In the genomic region with DNA sequence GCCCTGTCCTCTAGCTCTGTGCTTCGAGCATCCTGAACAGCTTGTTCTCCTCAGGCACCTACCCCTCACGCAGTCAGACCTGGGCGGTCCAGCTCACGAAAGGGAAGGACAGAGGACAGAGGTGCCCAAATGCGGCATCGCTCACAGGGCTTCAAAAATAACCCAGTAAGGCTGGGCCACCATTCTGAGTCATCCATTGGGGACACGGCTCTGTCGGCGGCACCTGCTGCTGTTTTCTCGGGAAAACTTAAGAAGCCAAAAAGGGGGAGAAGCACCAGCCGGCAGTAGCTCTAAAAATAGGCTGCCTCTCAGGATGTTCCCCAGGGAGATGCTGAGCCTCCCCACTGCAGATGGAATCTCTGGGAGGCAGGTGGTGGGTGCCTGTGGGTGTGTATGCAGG, we compare ENCODE assay signal across 11 mouse cellular contexts. TPM values are rescaled to one million over a fixed set of nuclear protein-coding genes. Genes with fewer than 3 reads are reported as not detected.
DNase-seq lines count a peak whose midpoint lies in the region; ATAC-seq lines count a peak whose summit lies in the region.
"Had no signal": no experiment of that assay in that cellular context is flagged by ENCODE, and none has a peak within 500 bp of the region (broad histone marks: within the 10 kb centered on the region; RNA-seq: fewer than 3 reads in every experiment).

No protein-coding gene starts in this region.

- no peak for DNase-seq in heart, postnatal 25 days (ENCODE audit: low spot score)
- peak; percentile 60 to 61 for DNase-seq in cerebellum, postnatal 25 days
- DNase-seq in frontal cortex, postnatal 25 days (ENCODE audit: low spot score in 2 of 2) = peak; percentile 44 to 64
- DNase-seq in lung, postnatal 25 days (ENCODE audit: low spot score) = no peak
- no peak for DNase-seq in urinary bladder, adult 18-20 months (ENCODE audit: low spot score in 2 of 2)
- no peak for DNase-seq in adipocyte (ENCODE audit: low spot score)
- DNase-seq: gastrocnemius, postnatal 36 days had no signal

- H3K4me3 ChIP-seq in heart, embryonic 13.5 days = peak overlapping the region; percentile 62
- no peak overlapping the region for H3K4me3 ChIP-seq in midbrain, embryonic 13.5 days (replicated peaks)

- H3K36me3 ChIP-seq in heart, embryonic 13.5 days = no peaks in the 10 kb centered on the region
- no peaks in the 10 kb centered on the region for H3K36me3 ChIP-seq in midbrain, embryonic 13.5 days
- H3K36me3 ChIP-seq: stomach, embryonic 15.5 days had no signal

- ATAC-seq in heart, embryonic 13.5 days (ENCODE audit: extremely low read depth, insufficient number of reproducible peaks, low FRiP score, low TSS enrichment) = no peak
- ATAC-seq in midbrain, embryonic 13.5 days = no peak

- H3K4me1 ChIP-seq in heart, embryonic 13.5 days = peaks cover 21% of the 10 kb centered on the region
- peaks cover 20% of the 10 kb centered on the region for H3K4me1 ChIP-seq in midbrain, embryonic 13.5 days (replicated peaks)

- no peak overlapping the region for H3K27ac ChIP-seq in heart, embryonic 13.5 days (replicated peaks)
- no peak overlapping the region for H3K27ac ChIP-seq in midbrain, embryonic 13.5 days
- H3K27ac ChIP-seq: stomach, embryonic 15.5 days had no signal

- H3K9me3 ChIP-seq in heart, embryonic 13.5 days = no peaks in the 10 kb centered on the region
- no peaks in the 10 kb centered on the region for H3K9me3 ChIP-seq in midbrain, embryonic 13.5 days
- H3K9me3 ChIP-seq: stomach, embryonic 15.5 days had no signal

- H3K4me2 ChIP-seq in heart, embryonic 13.5 days = peak overlapping the region; percentile 98
- peak overlapping the region; percentile 91; the same call in 1 of the 2 replicates for H3K4me2 ChIP-seq in midbrain, embryonic 13.5 days (replicated peaks)

- WGBS in heart, embryonic 13.5 days = 12% methylated on average over 11 of the region's 11 CpGs
- WGBS in midbrain, embryonic 13.5 days = 8% methylated on average over 11 of the region's 11 CpGs

- H3K9ac ChIP-seq in heart, embryonic 13.5 days = no peak overlapping the region
- H3K9ac ChIP-seq in midbrain, embryonic 13.5 days (replicated peaks) = no peak overlapping the region
- H3K9ac ChIP-seq: stomach, embryonic 15.5 days had no signal

- intact Hi-C loops in heart, postnatal 25 days (cut with DNase I) = no loop called here

- H3K27me3 ChIP-seq in heart, embryonic 13.5 days (replicated peaks) = peaks cover 74% of the 10 kb centered on the region
- peaks cover 70% of the 10 kb centered on the region for H3K27me3 ChIP-seq in midbrain, embryonic 13.5 days

RNA-seq across cellular contexts. Expression of a gene that starts 7.7 kb away (rescaled TPM):
- 0.80 and 1.4 TPM in 2 replicates for polyA plus RNA-seq in heart, embryonic 13.5 days (2015; fragmentation: Nextera tagmentation; extraction: Ambion mirVana)
- total RNA-seq in heart, postnatal 25 days (2021) = 1 to 10 TPM; 2.9 to 3.4 TPM
- polyA plus RNA-seq in midbrain, embryonic 13.5 days (2015; fragmentation: Nextera tagmentation; extraction: Ambion mirVana) = 1.7 and 2.2 TPM in 2 replicates

RNA-seq across cellular contexts. Expression of a gene that starts 7.7 kb away (rescaled TPM):
- 71.5 and 73.8 TPM in 2 replicates for polyA plus RNA-seq in heart, embryonic 13.5 days (2015; fragmentation: Nextera tagmentation; extraction: Ambion mirVana)
- total RNA-seq in heart, postnatal 25 days (2021) = 10 to 100 TPM; 29.6 to 30.5 TPM
- polyA plus RNA-seq in midbrain, embryonic 13.5 days (2015; fragmentation: Nextera tagmentation; extraction: Ambion mirVana) = 107 and 117 TPM in 2 replicates

RNA-seq across cellular contexts. Expression of a gene that starts 32.5 kb away (rescaled TPM):
- polyA plus RNA-seq in heart, embryonic 13.5 days (2015; fragmentation: Nextera tagmentation; extraction: Ambion mirVana) = 0.05 and 0.15 TPM in 2 replicates
- total RNA-seq in heart, postnatal 25 days (2021) = not detected
- polyA plus RNA-seq in midbrain, embryonic 13.5 days (2015; fragmentation: Nextera tagmentation; extraction: Ambion mirVana) = 0.18 and 0.27 TPM in 2 replicates
- total RNA-seq: gastrocnemius, postnatal 36 days; MEL had no signal

RNA-seq across cellular contexts. Expression of a gene that starts 49.1 kb away (rescaled TPM):
- polyA plus RNA-seq in heart, embryonic 13.5 days (2015; fragmentation: Nextera tagmentation; extraction: Ambion mirVana) = 7.1 and 7.3 TPM in 2 replicates
- 10 to 100 TPM; 20.1 to 29.0 TPM for total RNA-seq in heart, postnatal 25 days (2021)
- polyA plus RNA-seq in midbrain, embryonic 13.5 days (2015; fragmentation: Nextera tagmentation; extraction: Ambion mirVana) = 17.4 and 19.8 TPM in 2 replicates

Comparison
In these comparisons a context has a peak if more than half of its experiments do, and no peak if none do; other contexts are left out.
1. DNase-seq: peak in cerebellum, postnatal 25 days (2 of 2) and frontal cortex, postnatal 25 days (2 of 2); none in heart, postnatal 25 days (single experiment), lung, postnatal 25 days (single experiment), urinary bladder, adult 18-20 months (0 of 2) and adipocyte (single experiment).